Mouse (Mus musculus): ENCODE results near the gene Fez1. TPM values are rescaled to one million over a fixed set of nuclear protein-coding genes. Genes with fewer than 3 reads are reported as not detected.
A peak's percentile ranks its signal among the peaks of the same experiment; 100 is the strongest.

Fez1 gene
- polyA plus RNA-seq, 1 experiment from 2014 or later: 573 TPM

DNA sequence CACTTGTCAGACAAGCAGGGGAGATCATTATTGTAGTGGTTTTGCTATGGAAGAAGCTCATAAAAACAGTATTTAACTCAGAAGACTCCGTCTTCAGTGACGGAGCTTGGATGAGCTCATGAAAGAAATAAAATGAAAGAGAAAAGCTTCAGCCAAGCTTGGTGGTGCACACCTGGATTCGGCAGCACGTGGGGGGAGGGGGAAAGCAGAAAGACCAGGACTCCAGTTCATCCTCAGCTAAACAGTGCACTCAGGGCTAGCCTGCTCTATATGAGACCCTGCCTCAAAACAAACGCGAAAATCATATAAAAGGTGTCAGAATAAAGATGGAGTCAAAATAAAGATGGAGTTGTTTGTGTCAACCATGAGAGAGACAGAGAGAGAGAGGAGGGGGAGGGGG lies 18.3 kb upstream of the Fez1 start:
- 83% methylated on average over 6 of the region's 6 CpGs for WGBS
- H3K9me3 ChIP-seq (ENCODE audit: control insufficient read depth, low read length): no peaks in the 10 kb centered on the region
- no peaks in the 10 kb centered on the region for H3K36me3 ChIP-seq (ENCODE audit: control insufficient read depth, insufficient read depth, low read length)
- H3K4me3 ChIP-seq (ENCODE audit: low read length): no peak overlapping the region
- H3K9ac ChIP-seq (ENCODE audit: low read depth, low read length): no peak overlapping the region
- H3K4me1 ChIP-seq (ENCODE audit: control insufficient read depth, insufficient read depth, low read depth, low read length): no peaks in the 10 kb centered on the region
- ATAC-seq: no peak
- no peak overlapping the region for H3K4me2 ChIP-seq (ENCODE audit: low read length)
- H3K27me3 ChIP-seq (replicated peaks; ENCODE audit: control insufficient read depth, insufficient read depth, low read length): no peaks in the 10 kb centered on the region
- H3K27ac ChIP-seq (ENCODE audit: low read depth, low read length): no peak overlapping the region

DNA sequence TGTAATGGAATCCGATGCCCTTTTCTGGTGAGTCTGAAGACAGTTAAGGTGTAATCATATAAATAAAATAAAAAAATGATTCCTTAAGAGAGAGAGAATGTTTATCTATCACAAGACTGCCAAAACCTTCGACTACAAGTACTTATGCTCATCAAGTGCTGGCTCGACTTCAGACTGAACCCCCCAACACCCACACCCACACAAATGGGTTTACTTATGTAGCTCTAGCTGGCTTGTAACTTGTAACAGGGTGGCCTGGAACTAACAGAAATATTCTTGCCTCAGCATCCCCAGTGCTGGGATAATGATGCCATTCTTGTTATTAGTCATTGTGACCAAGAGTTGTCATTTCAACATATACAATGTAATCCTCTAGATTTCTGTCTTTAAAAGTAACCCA lies 17.7 kb upstream of the Fez1 start:
- Histone ChIP-seq H3K27me3 (replicated peaks; ENCODE audit: control insufficient read depth, insufficient read depth, low read length) (no peaks in the 10 kb centered on the region), H3K9me3 (ENCODE audit: control insufficient read depth, low read length) (no peaks in the 10 kb centered on the region)
- 84% methylated on average over 3 of the region's 3 CpGs for WGBS

DNA sequence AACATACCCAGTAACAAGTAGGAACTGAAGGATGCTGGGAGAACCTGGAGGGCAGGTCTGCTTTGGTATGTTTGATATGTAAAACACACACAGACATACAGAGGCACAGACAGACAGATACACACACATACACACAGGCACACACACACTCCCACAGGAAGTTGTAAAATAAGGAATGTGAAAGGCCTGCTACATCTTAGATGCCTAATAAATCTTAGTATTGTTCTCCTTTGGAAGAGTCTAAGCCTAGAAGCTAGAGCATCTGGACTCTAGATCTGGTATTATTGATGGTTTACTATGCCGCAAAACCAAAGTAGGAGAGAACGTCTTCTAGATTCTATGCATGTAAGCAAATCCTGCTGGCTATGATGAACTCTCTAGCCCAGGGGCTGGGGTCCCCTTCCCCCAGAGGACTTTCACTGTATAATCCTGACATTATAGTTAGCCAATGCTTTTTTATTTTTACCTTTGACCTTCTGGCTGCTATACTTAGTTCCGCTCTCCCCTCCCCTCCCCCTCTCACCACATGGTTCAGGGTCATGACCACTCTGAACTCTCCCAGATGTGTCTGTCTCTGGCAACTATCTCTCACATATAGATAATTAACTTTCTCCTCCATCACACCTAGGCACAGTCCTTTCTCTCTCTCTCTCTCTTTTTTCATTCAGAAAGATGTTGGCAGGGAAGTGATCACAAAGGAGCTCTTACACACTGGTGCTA lies 16.2 kb upstream of the Fez1 start:
- no peak for ATAC-seq
- 93% methylated on average over 3 of the region's 3 CpGs for WGBS
- no peaks in the 10 kb centered on the region for H3K27me3 ChIP-seq (replicated peaks; ENCODE audit: control insufficient read depth, insufficient read depth, low read length)
- H3K4me1 ChIP-seq (ENCODE audit: control insufficient read depth, insufficient read depth, low read depth, low read length): no peaks in the 10 kb centered on the region
- H3K4me3 ChIP-seq (ENCODE audit: low read length): no peak overlapping the region
- no peak overlapping the region for H3K9ac ChIP-seq (ENCODE audit: low read depth, low read length)
- no peak overlapping the region for H3K27ac ChIP-seq (ENCODE audit: low read depth, low read length)
- no peaks in the 10 kb centered on the region for H3K9me3 ChIP-seq (ENCODE audit: control insufficient read depth, low read length)
- no peak overlapping the region for H3K4me2 ChIP-seq (ENCODE audit: low read length)
- H3K36me3 ChIP-seq (ENCODE audit: control insufficient read depth, insufficient read depth, low read length): no peaks in the 10 kb centered on the region

More for the DNA sequence above, 17.7 kb upstream of the Fez1 start:
- no peak overlapping the region for H3K4me3 ChIP-seq (ENCODE audit: low read length)
- no peak overlapping the region for H3K9ac ChIP-seq (ENCODE audit: low read depth, low read length)
- H3K4me1 ChIP-seq (ENCODE audit: control insufficient read depth, insufficient read depth, low read depth, low read length): no peaks in the 10 kb centered on the region
- no peak overlapping the region for H3K4me2 ChIP-seq (ENCODE audit: low read length)
- no peak for ATAC-seq
- H3K27ac ChIP-seq (ENCODE audit: low read depth, low read length): no peak overlapping the region
- no peaks in the 10 kb centered on the region for H3K36me3 ChIP-seq (ENCODE audit: control insufficient read depth, insufficient read depth, low read length)

DNA sequence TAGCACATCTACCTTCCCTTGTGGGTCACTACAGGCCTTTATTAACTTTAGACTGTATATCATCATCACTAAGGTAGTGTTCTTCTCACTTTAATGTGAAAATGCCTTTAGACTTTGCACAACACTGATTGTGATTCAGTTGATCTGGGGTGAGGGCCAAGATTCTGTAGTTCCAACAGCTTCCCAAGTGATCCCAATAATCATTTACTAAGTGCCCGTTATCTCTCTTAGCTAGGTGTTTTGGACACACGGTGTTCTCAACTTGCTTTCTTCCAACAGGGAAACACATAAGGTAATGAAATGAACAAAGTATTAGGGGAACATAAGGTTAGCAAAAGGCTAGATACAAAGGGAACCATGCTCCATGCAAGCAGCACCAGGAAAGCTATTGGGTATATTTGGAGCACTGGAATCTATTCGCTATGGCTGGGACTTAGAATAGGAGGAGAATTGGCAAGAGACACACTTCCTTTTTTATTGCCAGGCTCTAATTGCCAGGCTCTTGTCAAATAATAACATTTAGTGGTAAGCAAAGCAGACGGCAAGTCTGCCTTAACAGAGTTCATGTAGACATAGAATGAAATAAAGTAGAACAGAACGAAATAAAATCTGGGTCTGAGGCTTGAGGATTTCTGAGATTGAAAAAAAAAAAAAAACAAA lies 13.4 kb upstream of the Fez1 start:
- 81% methylated on average over 5 of the region's 5 CpGs for WGBS

DNA sequence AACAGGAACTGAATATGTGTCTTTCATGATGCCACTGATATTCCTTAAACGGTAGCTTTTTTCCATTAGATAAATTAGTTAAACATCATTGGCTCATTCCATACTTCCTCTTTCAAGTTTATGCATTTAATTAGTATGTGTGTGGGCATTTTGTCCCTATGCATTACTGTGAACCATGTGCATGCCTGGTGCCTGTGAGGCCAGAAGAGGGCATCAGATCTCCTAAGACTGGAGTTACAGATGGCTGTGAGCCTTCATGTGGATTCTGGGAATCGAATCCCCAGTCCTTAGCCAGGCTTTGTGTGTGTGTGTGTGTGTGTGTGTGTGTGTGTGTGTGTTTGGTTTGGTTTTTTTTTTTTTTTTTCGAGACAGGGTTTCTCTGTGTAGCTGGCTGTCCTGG lies 7.2 kb upstream of the Fez1 start:
- Histone ChIP-seq H3K9ac (ENCODE audit: low read depth, low read length) (no peak overlapping the region), H3K4me1 (ENCODE audit: control insufficient read depth, insufficient read depth, low read depth, low read length) (no peaks in the 10 kb centered on the region), H3K27me3 (replicated peaks; ENCODE audit: control insufficient read depth, insufficient read depth, low read length) (no peaks in the 10 kb centered on the region), H3K36me3 (ENCODE audit: control insufficient read depth, insufficient read depth, low read length) (no peaks in the 10 kb centered on the region), H3K4me2 (ENCODE audit: low read length) (no peak overlapping the region), H3K27ac (ENCODE audit: low read depth, low read length) (no peak overlapping the region), H3K4me3 (ENCODE audit: low read length) (no peak overlapping the region), H3K9me3 (ENCODE audit: control insufficient read depth, low read length) (no peaks in the 10 kb centered on the region)
- 71% methylated on average over 3 of the region's 3 CpGs for WGBS
- ATAC-seq: no peak

More for the DNA sequence above, 13.4 kb upstream of the Fez1 start:
- no peak for ATAC-seq
- Histone ChIP-seq H3K4me2 (ENCODE audit: low read length) (no peak overlapping the region), H3K27me3 (replicated peaks; ENCODE audit: control insufficient read depth, insufficient read depth, low read length) (no peaks in the 10 kb centered on the region), H3K36me3 (ENCODE audit: control insufficient read depth, insufficient read depth, low read length) (no peaks in the 10 kb centered on the region), H3K9me3 (ENCODE audit: control insufficient read depth, low read length) (no peaks in the 10 kb centered on the region), H3K27ac (ENCODE audit: low read depth, low read length) (no peak overlapping the region), H3K9ac (ENCODE audit: low read depth, low read length) (no peak overlapping the region), H3K4me1 (ENCODE audit: control insufficient read depth, insufficient read depth, low read depth, low read length) (no peaks in the 10 kb centered on the region), H3K4me3 (ENCODE audit: low read length) (no peak overlapping the region)

DNA sequence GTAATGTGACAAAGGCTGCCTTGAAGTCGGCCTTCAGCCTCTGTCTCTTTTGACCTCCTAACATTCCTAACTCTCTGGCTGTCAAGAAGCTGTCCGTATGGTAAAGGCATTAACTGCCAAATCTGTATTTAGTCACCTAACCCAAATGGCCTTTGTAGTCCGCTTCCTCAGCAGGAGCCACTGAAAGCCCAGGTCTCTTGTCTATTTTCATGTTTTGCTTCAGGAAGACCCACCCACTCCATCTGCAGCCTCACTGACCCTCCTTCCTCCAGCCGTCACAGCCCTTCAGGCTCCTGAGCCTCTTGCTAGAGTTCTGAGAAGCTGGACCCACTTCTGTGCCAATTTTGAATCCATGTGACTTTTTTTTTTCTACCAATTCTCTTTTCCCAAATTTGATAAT lies 2.8 kb upstream of the Fez1 start:
- WGBS: 53% methylated on average over 4 of the region's 4 CpGs
- H3K4me1 ChIP-seq (ENCODE audit: control insufficient read depth, insufficient read depth, low read depth, low read length): peaks cover 12% of the 10 kb centered on the region
- ATAC-seq: no peak
- H3K9ac ChIP-seq (ENCODE audit: low read depth, low read length): no peak overlapping the region
- no peak overlapping the region for H3K4me2 ChIP-seq (ENCODE audit: low read length)
- H3K36me3 ChIP-seq (ENCODE audit: control insufficient read depth, insufficient read depth, low read length): no peaks in the 10 kb centered on the region
- H3K27ac ChIP-seq (ENCODE audit: low read depth, low read length): no peak overlapping the region
- no peaks in the 10 kb centered on the region for H3K27me3 ChIP-seq (replicated peaks; ENCODE audit: control insufficient read depth, insufficient read depth, low read length)
- no peak overlapping the region for H3K4me3 ChIP-seq (ENCODE audit: low read length)
- H3K9me3 ChIP-seq (ENCODE audit: control insufficient read depth, low read length): no peaks in the 10 kb centered on the region

DNA sequence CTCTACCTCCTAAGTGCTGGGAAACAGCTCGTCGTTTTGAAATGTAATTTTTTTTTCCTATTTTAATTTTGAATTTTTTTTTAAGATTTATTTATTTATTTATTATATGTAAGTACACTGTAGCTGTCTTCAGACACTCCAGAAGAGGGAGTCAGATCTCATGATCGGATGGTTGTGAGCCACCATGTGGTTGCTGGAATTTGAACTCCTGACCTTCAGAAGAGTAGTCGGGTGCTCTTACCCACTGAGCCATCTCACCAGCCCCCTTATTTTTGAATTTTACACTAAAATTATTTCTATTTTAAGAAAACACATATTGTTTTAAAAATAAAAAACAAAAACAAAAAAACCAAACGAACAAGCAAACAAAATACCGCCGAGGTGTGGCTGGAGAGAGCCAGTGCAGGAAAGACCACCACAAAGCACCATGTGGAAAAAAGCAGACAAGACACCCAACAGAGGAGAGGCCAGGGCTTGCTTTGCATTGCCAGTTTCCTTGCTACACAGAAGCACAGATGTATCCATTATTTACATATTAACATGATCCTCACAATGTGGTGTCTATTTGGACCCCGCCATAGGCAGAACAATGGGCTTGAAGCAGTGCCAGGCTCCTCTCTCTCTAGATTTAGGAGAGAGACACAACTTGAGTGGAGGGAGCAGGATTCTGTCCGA lies 558 bp upstream of the Fez1 start:
- peak; percentile 85 for ATAC-seq
- WGBS: 14% methylated on average over 9 of the region's 9 CpGs

DNA sequence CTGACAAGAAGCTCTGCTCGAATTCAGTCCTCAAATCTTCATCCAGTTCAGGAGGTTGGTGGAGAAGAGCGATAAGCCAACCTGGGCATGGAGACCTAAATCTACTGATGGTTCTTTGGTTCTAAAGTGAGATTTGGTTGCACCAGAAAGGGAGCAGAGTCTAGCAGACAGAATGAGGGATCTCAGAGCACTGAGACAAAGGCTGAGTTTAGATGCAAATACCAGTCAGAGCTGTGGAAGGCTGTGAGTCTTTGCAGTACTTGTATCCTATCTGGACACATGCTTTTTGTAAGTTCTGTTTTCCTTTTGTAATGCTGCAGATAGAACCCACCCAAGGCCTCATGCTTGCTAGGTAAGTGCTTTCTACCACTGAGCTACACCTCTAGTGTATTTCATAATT lies 360 bp downstream of the Fez1 start:
- no peaks in the 10 kb centered on the region for H3K9me3 ChIP-seq (ENCODE audit: control insufficient read depth, low read length)
- peak overlapping the region; percentile 39; the same call in 1 of the 2 replicates for H3K9ac ChIP-seq (ENCODE audit: low read depth, low read length)
- peak overlapping the region; percentile 52 for H3K4me2 ChIP-seq (ENCODE audit: low read length)
- H3K27me3 ChIP-seq (replicated peaks; ENCODE audit: control insufficient read depth, insufficient read depth, low read length): no peaks in the 10 kb centered on the region
- no peaks in the 10 kb centered on the region for H3K36me3 ChIP-seq (ENCODE audit: control insufficient read depth, insufficient read depth, low read length)
- peaks cover 12% of the 10 kb centered on the region for H3K4me1 ChIP-seq (ENCODE audit: control insufficient read depth, insufficient read depth, low read depth, low read length)
- H3K27ac ChIP-seq (ENCODE audit: low read depth, low read length): peak overlapping the region; percentile 88
- 7% methylated on average over 2 of the region's 2 CpGs for WGBS
- H3K4me3 ChIP-seq (ENCODE audit: low read length): peak overlapping the region; percentile 28
- ATAC-seq: peak; percentile 55

More for the DNA sequence above, 558 bp upstream of the Fez1 start:
- H3K4me1 ChIP-seq (ENCODE audit: control insufficient read depth, insufficient read depth, low read depth, low read length): peaks cover 12% of the 10 kb centered on the region
- H3K27me3 ChIP-seq (replicated peaks; ENCODE audit: control insufficient read depth, insufficient read depth, low read length): no peaks in the 10 kb centered on the region
- no peaks in the 10 kb centered on the region for H3K36me3 ChIP-seq (ENCODE audit: control insufficient read depth, insufficient read depth, low read length)
- H3K4me3 ChIP-seq (ENCODE audit: low read length): peak overlapping the region; percentile 28
- H3K9ac ChIP-seq (ENCODE audit: low read depth, low read length): peak overlapping the region; percentile 45; the same call in 1 of the 2 replicates
- peak overlapping the region; percentile 52 for H3K4me2 ChIP-seq (ENCODE audit: low read length)
- H3K9me3 ChIP-seq (ENCODE audit: control insufficient read depth, low read length): no peaks in the 10 kb centered on the region
- peak overlapping the region; percentile 88 for H3K27ac ChIP-seq (ENCODE audit: low read depth, low read length)
